Mouse (Mus musculus): ENCODE results near the gene Spg11. TPM values are rescaled to one million over a fixed set of nuclear protein-coding genes. Genes with fewer than 3 reads are reported as not detected.
A peak's percentile ranks its signal among the peaks of the same experiment; 100 is the strongest.
"Not testable (repeated sequence)": the region's sequence is repeated elsewhere in the genome, so short reads cannot be mapped to it uniquely, and the experiment has no call there.

Gene Spg11
- polyA plus RNA-seq, 1 experiment, result 9.8 TPM

DNA sequence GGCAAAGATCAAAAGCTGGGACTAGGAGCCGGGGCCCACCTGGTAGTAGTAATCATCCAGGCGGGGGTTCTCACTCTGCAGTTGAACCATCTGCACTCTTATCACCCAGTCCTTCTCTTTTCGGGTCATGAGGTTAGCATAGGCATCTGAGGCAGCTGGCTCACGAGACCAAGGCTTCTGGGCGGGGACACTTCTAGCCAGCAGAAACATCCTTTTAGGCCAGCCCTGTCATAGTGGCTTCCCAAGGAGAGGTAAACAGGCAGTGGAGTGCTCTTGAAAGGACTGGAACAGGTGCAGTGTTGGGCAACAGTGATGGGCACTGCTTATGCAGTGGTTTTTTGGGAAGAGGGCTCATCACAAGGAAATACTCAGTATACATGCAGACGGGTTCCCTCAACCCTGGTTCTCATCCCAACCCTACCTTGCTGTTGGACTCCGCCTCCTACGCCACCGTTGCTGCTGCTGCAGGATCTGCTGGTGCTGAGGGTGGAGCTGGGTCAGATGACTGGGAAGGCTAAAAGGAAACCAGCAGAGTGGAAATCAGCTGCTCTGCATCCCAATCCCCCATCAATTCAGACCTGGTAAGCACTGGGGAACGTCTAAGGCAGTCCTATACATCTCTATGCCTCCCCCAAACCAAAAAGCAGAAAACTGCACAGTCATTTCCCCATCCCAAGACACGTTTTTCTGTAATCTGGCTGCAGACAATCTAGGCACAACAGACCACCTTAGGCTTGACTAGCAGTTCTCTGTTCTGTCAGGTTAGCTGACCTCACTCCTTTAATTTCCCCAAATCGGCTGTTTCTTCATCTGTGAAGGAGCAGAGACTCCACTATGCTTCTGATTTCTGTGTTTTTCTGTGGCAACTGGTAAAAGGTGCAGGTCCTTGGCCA is 7.7 kb upstream of the Spg11 start:
- H3K4me3 ChIP-seq (replicated peaks; ENCODE audit: insufficient read depth, low read depth, low read length), result no peak overlapping the region
- no peak overlapping the region for H3K27ac ChIP-seq (ENCODE audit: insufficient read depth, low read length)
- WGBS, result 58% methylated on average over 12 of the region's 12 CpGs
- no peak for DNase-seq
- H3K4me1 ChIP-seq (ENCODE audit: control insufficient read depth, insufficient read depth, low read length), result no peaks in the 10 kb centered on the region
- TF ChIP-seq POLR2A (IDR thresholded peaks at IDR 0.05; ENCODE audit: borderline replicate concordance, insufficient read depth, low read length) (no peak), CTCF (IDR thresholded peaks at IDR 0.05; ENCODE audit: borderline replicate concordance, insufficient read depth, low read depth, low read length) (no peak)
- H3K27me3 ChIP-seq (ENCODE audit: control insufficient read depth, insufficient read depth, low read length), result no peaks in the 10 kb centered on the region

DNA sequence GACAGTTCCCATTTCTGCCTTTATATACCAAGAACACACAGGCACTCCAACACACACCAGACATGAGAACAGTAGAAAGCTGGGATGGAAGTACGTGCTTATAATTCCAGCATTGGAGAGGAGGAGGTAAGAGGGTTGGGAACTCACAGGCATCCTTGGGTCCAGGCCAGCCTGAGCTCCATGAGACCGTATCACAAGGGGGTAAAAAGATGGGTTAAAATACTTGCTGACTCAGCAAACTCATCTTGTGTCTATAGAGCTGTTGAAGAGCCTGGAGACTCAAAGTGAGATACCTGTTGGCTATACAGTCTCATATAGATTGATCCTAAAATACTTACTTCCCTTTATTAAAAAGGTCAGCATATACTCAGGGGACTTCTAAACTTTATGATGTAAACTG is 1.3 kb downstream of the Spg11 start:
- Histone ChIP-seq H3K4me1 (ENCODE audit: control insufficient read depth, insufficient read depth, low read length) (peaks cover 6% of the 10 kb centered on the region; the same call in 1 of the 2 replicates), H3K27me3 (ENCODE audit: control insufficient read depth, insufficient read depth, low read length) (no peaks in the 10 kb centered on the region), H3K4me3 (replicated peaks; ENCODE audit: insufficient read depth, low read depth, low read length) (no peak overlapping the region), H3K27ac (ENCODE audit: insufficient read depth, low read length) (no peak overlapping the region)
- TF ChIP-seq POLR2A (IDR thresholded peaks at IDR 0.05; ENCODE audit: borderline replicate concordance, insufficient read depth, low read length) (no peak), CTCF (IDR thresholded peaks at IDR 0.05; ENCODE audit: borderline replicate concordance, insufficient read depth, low read depth, low read length) (no peak)
- peak in 1 of 2 experiments; percentile 6 for DNase-seq
- WGBS, result 73% methylated on average over 2 of the region's 2 CpGs

DNA sequence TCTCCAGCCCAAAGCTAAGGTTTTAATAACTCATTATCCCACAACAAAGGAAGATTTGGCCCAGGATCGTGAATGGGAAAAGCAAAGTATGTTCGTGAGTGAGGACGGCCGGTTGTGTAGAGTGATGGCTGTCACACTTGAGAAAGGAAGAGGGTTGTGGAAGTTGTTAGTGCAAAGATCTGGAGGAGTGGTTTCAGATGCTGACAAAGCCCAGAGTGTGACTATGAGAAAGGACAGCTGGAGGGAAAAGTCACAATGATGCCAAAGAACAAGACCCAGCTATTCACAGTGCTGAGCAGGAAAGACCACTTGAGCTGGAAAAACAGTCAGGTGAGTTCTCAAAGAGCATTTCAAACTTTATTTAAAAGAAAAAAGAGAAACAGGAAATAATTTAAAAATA is 8.5 kb downstream of the Spg11 start:
- no peaks in the 10 kb centered on the region for H3K4me1 ChIP-seq (ENCODE audit: control insufficient read depth, insufficient read depth, low read length)
- no peak overlapping the region for H3K27ac ChIP-seq (ENCODE audit: insufficient read depth, low read length)
- TF ChIP-seq POLR2A (IDR thresholded peaks at IDR 0.05; ENCODE audit: borderline replicate concordance, insufficient read depth, low read length) (no peak), CTCF (IDR thresholded peaks at IDR 0.05; ENCODE audit: borderline replicate concordance, insufficient read depth, low read depth, low read length) (no peak)
- DNase-seq, result no peak
- 84% methylated on average over 4 of the region's 4 CpGs for WGBS
- no peaks in the 10 kb centered on the region for H3K27me3 ChIP-seq (ENCODE audit: control insufficient read depth, insufficient read depth, low read length)
- H3K4me3 ChIP-seq (replicated peaks; ENCODE audit: insufficient read depth, low read depth, low read length), result no peak overlapping the region

DNA sequence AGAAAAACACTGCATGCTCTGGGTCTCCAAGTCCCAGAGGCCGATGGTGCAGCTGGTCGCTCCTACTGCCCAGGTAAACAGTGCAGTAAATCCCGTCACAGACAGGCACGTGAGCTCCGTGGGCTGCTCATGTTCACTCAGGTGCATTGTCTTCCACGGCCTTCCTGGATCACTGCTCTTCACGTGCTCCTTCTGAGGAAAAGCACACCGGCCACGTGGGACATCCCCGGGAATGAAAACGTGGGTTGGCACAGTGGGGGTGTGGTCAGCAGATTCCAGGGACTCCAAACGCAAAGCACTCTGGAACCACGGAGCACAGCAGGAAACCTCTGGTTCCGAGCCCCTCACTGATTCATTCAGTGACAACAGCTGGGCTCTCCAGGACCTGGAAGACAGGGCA is 10.1 kb downstream of the Spg11 start:
- Histone ChIP-seq H3K4me3 (replicated peaks; ENCODE audit: insufficient read depth, low read depth, low read length) (no peak overlapping the region), H3K27me3 (ENCODE audit: control insufficient read depth, insufficient read depth, low read length) (no peaks in the 10 kb centered on the region), H3K4me1 (ENCODE audit: control insufficient read depth, insufficient read depth, low read length) (no peaks in the 10 kb centered on the region), H3K27ac (ENCODE audit: insufficient read depth, low read length) (no peak overlapping the region)
- DNase-seq, result no peak
- 77% methylated on average over 14 of the region's 14 CpGs for WGBS
- TF ChIP-seq CTCF (IDR thresholded peaks at IDR 0.05; ENCODE audit: borderline replicate concordance, insufficient read depth, low read depth, low read length) (no peak), POLR2A (IDR thresholded peaks at IDR 0.05; ENCODE audit: borderline replicate concordance, insufficient read depth, low read length) (no peak)

DNA sequence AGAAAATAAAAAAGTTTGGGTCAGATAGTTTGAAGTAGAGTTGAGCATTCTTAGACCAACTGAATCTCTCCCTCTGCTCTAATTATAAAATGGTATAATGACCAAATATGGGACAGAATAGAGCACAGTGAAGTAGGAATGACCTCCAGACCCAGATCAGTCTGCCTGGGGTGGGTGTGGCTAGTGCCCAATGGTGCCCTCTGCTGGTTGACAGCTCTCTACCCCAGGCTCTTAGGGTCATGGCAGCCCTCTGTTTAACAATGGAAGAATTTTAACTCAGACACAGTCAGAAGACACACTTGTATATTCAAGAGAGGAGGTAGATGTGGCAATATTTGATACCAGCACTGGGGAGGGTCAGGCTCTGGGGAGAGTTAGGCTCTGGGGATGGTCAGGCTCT is 16.1 kb downstream of the Spg11 start:
- TF ChIP-seq POLR2A (IDR thresholded peaks at IDR 0.05; ENCODE audit: borderline replicate concordance, insufficient read depth, low read length) (no peak), CTCF (IDR thresholded peaks at IDR 0.05; ENCODE audit: borderline replicate concordance, insufficient read depth, low read depth, low read length) (peak; percentile 13; the same call in 1 of the 2 replicates)
- H3K27me3 ChIP-seq (ENCODE audit: control insufficient read depth, insufficient read depth, low read length), result no peaks in the 10 kb centered on the region
- DNase-seq, result no peak
- H3K27ac ChIP-seq (ENCODE audit: insufficient read depth, low read length), result no peak overlapping the region
- no peak overlapping the region for H3K4me3 ChIP-seq (replicated peaks; ENCODE audit: insufficient read depth, low read depth, low read length)
- H3K4me1 ChIP-seq (ENCODE audit: control insufficient read depth, insufficient read depth, low read length), result no peaks in the 10 kb centered on the region

DNA sequence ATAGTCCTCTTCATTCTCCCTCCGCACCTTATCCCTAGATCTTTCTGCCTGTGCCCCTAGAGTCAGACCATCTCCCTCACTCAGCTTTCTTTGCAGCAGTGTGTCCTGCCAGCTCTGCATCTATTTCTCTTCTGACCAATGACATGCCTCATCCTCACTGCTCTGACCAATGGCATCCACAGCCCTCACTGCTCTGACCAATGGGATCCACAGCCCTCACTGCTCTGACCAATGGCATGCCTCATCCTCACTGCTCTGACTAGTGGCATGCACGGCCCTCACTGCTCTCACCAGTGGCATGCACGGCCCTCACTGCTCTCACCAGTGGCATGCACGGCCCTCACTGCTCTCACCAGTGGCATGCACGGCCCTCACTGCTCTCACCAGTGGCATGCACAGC is 20.5 kb downstream of the Spg11 start:
- 77% methylated on average over 5 of the region's 5 CpGs for WGBS
- H3K27ac ChIP-seq (ENCODE audit: insufficient read depth, low read length); H3K4me1 ChIP-seq (ENCODE audit: control insufficient read depth, insufficient read depth, low read length); H3K27me3 ChIP-seq (ENCODE audit: control insufficient read depth, insufficient read depth, low read length); H3K4me3 ChIP-seq (replicated peaks; ENCODE audit: insufficient read depth, low read depth, low read length); DNase-seq: not testable (repeated sequence)

DNA sequence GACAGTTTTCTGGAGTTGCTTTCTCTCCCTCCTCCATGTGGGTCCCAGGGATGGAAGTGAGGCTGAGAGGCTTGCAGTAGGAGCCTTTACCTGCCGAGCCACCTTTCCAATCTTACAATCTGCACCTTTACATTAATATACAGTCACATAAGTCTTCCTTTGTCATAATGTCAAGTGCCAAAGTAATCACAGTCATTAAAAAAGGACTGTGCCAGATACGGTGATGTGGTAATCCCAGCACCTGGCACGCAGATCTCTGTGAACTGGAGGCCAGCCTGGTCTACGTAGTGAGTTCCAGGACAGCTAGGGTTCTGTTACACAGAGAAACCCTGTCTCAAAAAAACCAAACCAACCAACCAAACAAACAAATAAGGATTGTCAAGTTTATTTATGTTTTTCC is 24.3 kb downstream of the Spg11 start:
- WGBS, result 81% methylated on average over 4 of the region's 4 CpGs
- Histone ChIP-seq H3K4me3 (replicated peaks; ENCODE audit: insufficient read depth, low read depth, low read length) (no peak overlapping the region), H3K27ac (ENCODE audit: insufficient read depth, low read length) (no peak overlapping the region), H3K27me3 (ENCODE audit: control insufficient read depth, insufficient read depth, low read length) (no peaks in the 10 kb centered on the region), H3K4me1 (ENCODE audit: control insufficient read depth, insufficient read depth, low read length) (no peaks in the 10 kb centered on the region)
- TF ChIP-seq CTCF (IDR thresholded peaks at IDR 0.05; ENCODE audit: borderline replicate concordance, insufficient read depth, low read depth, low read length) (no peak), POLR2A (IDR thresholded peaks at IDR 0.05; ENCODE audit: borderline replicate concordance, insufficient read depth, low read length) (no peak)
- DNase-seq, result no peak

DNA sequence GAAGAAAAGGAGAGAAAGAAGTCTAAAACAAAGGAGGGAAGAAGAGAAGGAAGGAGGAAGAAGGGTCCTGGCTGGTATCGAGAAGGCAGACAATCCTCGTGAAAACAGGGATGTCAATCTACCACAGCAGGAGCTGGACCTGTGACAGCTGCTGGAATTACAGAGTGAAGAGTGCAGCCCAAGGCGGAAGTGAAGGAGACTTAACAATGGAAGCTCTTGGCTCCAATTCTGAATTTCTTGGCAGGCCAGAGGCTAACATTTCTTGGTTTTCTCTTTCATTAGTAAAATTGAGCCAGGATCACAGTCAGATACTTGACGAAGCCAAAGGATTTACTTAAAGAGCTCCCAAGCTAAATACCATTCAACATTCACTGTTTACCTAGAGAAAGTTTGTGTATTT is 31.7 kb downstream of the Spg11 start:
- WGBS, result 11% methylated on average over 4 of the region's 4 CpGs
- Histone ChIP-seq H3K4me1 (ENCODE audit: control insufficient read depth, insufficient read depth, low read length) (peaks cover 3% of the 10 kb centered on the region), H3K27me3 (ENCODE audit: control insufficient read depth, insufficient read depth, low read length) (no peaks in the 10 kb centered on the region), H3K27ac (ENCODE audit: insufficient read depth, low read length) (no peak overlapping the region), H3K4me3 (replicated peaks; ENCODE audit: insufficient read depth, low read depth, low read length) (no peak overlapping the region)
- TF ChIP-seq POLR2A (IDR thresholded peaks at IDR 0.05; ENCODE audit: borderline replicate concordance, insufficient read depth, low read length) (no peak), CTCF (IDR thresholded peaks at IDR 0.05; ENCODE audit: borderline replicate concordance, insufficient read depth, low read depth, low read length) (no peak)
- peak in 1 of 2 experiments; percentile 20 for DNase-seq
